Mouse (Mus musculus) sigmoid colon, adult 10 weeks (tissue): ENCODE results near the gene Nxf3. TPM values are rescaled to one million over a fixed set of nuclear protein-coding genes. Genes with fewer than 3 reads are reported as not detected.

ENCODE experiments used
- polyA plus RNA-seq: library from polyadenylated mRNA; stranded (reverse); fragments of 350-450 nt; fragmentation: Illumina TruSeq; extraction: RNeasy Lipid Tissue Mini Kit (QIAGEN cat#74804); gene quantifications from one replicate; pipeline ENCODE4 v1.2.3, GENCODE M21; 2014; ENCODE audit warnings: low read depth, low replicate concordance

Gene Nxf3
- polyA plus RNA-seq: not detected

GRCm38 (mm10) chrX:136085155-136085554 lies at the start of gene Nxf3:
Gene Nxf3, minus strand, starts transcription at chrX:136085255.

DNA sequence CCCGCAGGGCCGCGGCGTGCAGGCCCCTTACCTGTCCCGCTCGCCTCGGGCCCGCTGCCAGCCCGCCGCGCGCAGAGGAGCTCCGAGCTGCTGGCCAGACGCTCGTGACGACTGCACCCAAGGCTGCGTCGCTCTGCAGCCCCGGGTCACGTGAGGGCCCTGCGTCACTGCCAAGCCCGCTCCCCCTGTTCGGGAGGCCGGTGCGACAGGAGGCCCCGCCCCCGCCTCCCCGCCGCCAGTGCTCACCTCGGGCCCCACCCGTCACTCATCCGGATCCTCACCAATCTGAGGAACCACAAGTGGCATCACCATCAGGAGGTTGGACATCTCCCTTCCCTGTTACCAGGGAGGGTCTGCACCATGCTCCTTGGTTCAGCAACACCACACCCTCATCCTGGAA lies 17.0 kb downstream of the Nxf3 start, which contains the start of gene Bex2:
Gene Bex2, minus strand, starts transcription at position 217 of the 400 bp plus-strand sequence.

GRCm38 (mm10) chrX:136032799-136033763 lies 52.0 kb downstream of the Nxf3 start, which contains the start of gene Arxes1:
Gene Arxes1, plus strand, starts transcription at chrX:136033367.

Other genes starting within 250 kb of the Nxf3 start
- 9.1 TPM for gene Gprasp2, start 246.2 kb downstream of the Nxf3 start, polyA plus RNA-seq
- gene Arxes2, start 91.4 kb downstream of the Nxf3 start, polyA plus RNA-seq: 8.3 TPM
- gene Arxes1, start 51.9 kb downstream of the Nxf3 start, polyA plus RNA-seq: 2.0 TPM
- gene Bex2, start 17.0 kb downstream of the Nxf3 start, polyA plus RNA-seq: 5.6 TPM
- 10.7 TPM for gene Bex4, start 53.7 kb upstream of the Nxf3 start, polyA plus RNA-seq
- gene Tceal8, start 87.1 kb upstream of the Nxf3 start, polyA plus RNA-seq: 113 TPM
- gene Tceal5, start 118.6 kb upstream of the Nxf3 start, polyA plus RNA-seq: 3.4 TPM
- not detected for gene Tceal7, start 129.5 kb upstream of the Nxf3 start, polyA plus RNA-seq
- 4.3 TPM for gene Bex1, start 130.3 kb upstream of the Nxf3 start, polyA plus RNA-seq
- 462 TPM for gene Tceal9, start 159.8 kb upstream of the Nxf3 start, polyA plus RNA-seq
- gene Bex3, start 185.0 kb upstream of the Nxf3 start, polyA plus RNA-seq: 12.7 TPM